Mouse (Mus musculus): ENCODE results near the gene Herc1. TPM values are rescaled to one million over a fixed set of nuclear protein-coding genes. Genes with fewer than 3 reads are reported as not detected.

The Herc1 gene
- total RNA-seq, 2 experiments from 2014 or later = 31.4 to 36.5 TPM

- DNase-seq = no peak
Measured at GRCm38 (mm10) chr9:66501248-66501647, 151.0 kb downstream of the Herc1 start.

GRCm38 (mm10) chr9:66503879-66504411 is 153.7 kb downstream of the Herc1 start:
- DNase-seq = no peak

- DNase-seq = no peak
Measured at GRCm38 (mm10) chr9:66504518-66504917, 154.3 kb downstream of the Herc1 start.

GRCm38 (mm10) chr9:66505141-66505917 is 155.1 kb downstream of the Herc1 start:
- peak in 1 of 2 experiments; percentile 27 for DNase-seq

GRCm38 (mm10) chr9:66506011-66506410 is 155.8 kb downstream of the Herc1 start:
- no peak for DNase-seq

GRCm38 (mm10) chr9:66506424-66506823 is 156.2 kb downstream of the Herc1 start:
- DNase-seq = no peak

GRCm38 (mm10) chr9:66507684-66508083 is 157.4 kb downstream of the Herc1 start:
- no peak for DNase-seq

- DNase-seq = no peak
Measured at GRCm38 (mm10) chr9:66508890-66509399, 158.7 kb downstream of the Herc1 start.

GRCm38 (mm10) chr9:66510351-66510841 is 160.1 kb downstream of the Herc1 start:
- peak; percentile 49 to 69 for DNase-seq

GRCm38 (mm10) chr9:66510944-66511343 is 160.7 kb downstream of the Herc1 start:
- DNase-seq = peak in 1 of 2 experiments; percentile 24

GRCm38 (mm10) chr9:66511580-66512350 is 161.5 kb downstream of the Herc1 start:
- peak; percentile 90 to 96 for DNase-seq

GRCm38 (mm10) chr9:66512351-66512671 is 162.1 kb downstream of the Herc1 start:
- peak; percentile 90 to 91 for DNase-seq

- peak; percentile 36 to 43 for DNase-seq
Measured at GRCm38 (mm10) chr9:66513150-66513549, 162.9 kb downstream of the Herc1 start.

GRCm38 (mm10) chr9:66513661-66514255 is 163.5 kb downstream of the Herc1 start:
- peak in 1 of 2 experiments; percentile 44 for DNase-seq

- DNase-seq = peak; percentile 47 to 67
Measured at GRCm38 (mm10) chr9:66514256-66514770, 164.1 kb downstream of the Herc1 start, which contains the start of gene Fbxl22. Gene Fbxl22, minus strand, starts transcription at chr9:66514593.

- no peak for DNase-seq
Measured at GRCm38 (mm10) chr9:66515115-66515514, 164.9 kb downstream of the Herc1 start.

GRCm38 (mm10) chr9:66515680-66516210 is 165.5 kb downstream of the Herc1 start:
- DNase-seq = no peak

- peak; percentile 21 to 29 for DNase-seq
Measured at GRCm38 (mm10) chr9:66516296-66516940, 166.2 kb downstream of the Herc1 start.

- DNase-seq = no peak
Measured at GRCm38 (mm10) chr9:66517746-66518145, 167.5 kb downstream of the Herc1 start.

- DNase-seq = no peak
Measured at GRCm38 (mm10) chr9:66518251-66518650, 168.0 kb downstream of the Herc1 start.

- no peak for DNase-seq
Measured at GRCm38 (mm10) chr9:66518901-66519300, 168.7 kb downstream of the Herc1 start.

All from heart, adult 18-20 months (tissue).